Mouse (Mus musculus) gastrocnemius, adult 18-20 months (tissue): ENCODE data around the gene Gse1. TPM values are rescaled to one million over a fixed set of nuclear protein-coding genes. Genes with fewer than 3 reads are reported as not detected.

Source experiments
- DNase-seq: peaks from one replicate; pipeline ENCODE4 v3.0.0; 2021; ENCODE audit warnings: low spot score
- total RNA-seq, 2 experiments: library from RNA; stranded (reverse); gene quantifications; 2 replicates each; pipeline ENCODE4 v1.2.3; 2021

Gse1 gene
- total RNA-seq, 2 experiments from 2014 or later: 28.9 to 32.6 TPM

DNA sequence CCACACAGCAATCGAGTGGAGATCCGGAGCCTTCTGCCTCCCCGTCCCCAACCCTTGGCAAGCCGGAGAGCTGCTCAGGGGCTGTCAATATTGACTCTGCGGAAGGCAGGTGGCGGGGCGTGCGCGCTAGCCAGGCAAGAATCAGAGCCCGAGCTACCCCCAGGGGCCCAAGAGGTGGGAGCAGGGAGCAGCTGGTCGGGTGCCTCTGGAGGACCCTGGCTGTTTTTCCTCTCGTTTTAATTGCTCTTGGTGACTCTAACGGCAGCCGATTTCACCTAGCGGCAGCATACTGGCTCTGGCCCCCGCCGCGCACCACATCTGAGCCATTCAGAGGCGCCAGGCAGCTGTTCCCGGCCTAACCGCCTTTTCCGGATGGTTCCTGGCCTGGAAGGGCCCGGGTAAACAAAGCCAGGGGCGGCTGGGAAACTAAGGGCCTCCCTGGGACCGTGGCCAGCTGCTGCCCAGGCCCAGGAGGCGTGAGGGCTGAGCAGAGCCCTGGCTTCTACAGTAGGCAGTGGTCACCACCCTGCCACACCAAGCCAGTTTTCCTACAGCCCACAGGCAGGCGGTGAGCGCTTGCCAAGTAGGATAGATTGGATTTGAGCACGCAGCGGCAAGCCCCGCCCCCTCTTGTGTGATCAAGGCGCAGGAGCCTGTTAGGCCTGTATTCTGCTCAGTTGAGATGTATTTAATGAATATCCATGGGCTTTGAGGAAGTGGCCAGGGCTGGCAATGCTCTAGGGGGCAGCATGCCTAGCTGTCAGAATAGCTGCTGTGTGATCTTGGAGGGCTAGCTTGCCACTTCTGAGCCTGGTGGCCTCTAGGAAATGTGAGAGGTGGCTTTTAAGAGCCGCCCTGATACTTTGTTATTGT, 188.5 kb downstream of the Gse1 start:
- DNase-seq: peak; percentile 63

DNA sequence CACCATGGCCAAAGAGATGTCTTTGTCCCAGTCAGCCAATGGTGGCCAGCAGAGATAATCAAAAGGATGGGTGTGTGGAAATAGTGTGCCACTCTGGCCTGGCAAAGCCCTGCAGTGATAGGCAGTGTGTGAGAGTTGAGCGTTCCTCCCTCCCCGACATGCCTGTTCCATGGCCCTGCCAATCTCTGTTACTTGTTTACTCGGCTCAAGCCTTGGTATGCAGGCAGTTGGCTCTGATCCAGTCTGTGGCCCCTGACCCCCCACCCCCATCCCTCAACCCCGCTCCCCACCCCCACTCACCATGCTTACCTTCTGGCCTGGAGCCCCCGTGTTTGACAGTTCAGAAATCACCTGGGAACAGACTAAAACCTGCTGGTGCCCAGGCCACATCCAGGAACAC, 189.9 kb downstream of the Gse1 start:
- DNase-seq: no peak

DNA sequence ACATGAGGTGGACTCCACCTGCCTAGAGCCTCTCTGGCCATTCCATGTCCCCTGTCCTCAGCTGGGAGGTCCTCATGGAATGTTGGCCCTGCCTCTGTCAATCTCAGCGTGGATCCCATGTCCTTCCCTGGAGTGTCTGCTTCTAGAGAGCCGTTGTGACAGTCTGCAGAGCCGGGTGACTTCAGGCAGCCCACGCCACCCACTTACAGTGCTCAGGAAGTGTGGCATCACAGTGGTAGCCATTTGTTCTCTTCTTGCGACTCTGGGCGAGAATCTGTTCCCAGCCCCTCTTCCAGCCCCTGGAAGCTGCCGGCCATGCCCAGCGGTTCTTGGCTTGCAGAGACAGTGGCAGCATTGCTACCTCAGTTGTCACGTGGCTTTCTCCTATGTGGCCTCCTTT, 191.4 kb downstream of the Gse1 start:
- DNase-seq: no peak

DNA sequence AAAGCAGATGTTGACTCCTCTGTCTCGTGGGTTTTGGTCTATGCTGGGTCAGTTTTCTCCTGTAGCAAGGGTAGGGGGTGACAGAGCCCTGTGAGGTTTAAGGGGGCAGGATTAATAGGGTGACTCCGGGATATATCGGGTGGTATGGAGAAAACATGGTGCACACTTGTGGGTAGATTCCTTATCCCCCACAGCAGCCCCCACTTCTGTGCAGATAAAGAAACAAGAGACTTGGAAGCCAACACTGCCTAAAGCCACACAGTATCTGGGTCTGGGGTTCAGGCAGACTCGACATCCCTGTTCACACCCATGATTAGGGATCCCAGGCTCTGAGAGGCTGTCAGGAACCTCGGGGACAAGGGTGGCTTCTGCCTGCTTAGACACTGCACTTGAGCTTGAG, 192.0 kb downstream of the Gse1 start:
- no peak for DNase-seq

DNA sequence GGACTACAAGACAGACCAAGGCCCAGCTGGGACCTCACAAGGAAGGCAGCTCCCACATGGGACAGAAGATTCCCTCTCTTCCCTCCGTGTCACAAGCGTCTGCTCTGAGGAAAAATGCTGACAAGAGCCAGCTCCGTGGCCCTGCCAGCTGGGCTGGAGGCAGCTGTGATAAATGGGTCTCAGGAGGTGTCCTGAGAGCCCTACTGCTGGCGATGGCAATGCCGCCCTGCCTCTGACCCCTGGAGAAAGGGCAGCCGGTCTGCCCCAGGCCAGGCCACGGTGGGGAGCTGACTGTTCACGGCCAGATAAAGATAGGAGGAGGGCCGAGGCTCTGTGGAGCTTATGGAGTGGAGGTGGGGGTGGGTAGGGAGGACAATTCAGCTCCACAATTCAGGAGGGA, 193.4 kb downstream of the Gse1 start:
- DNase-seq: peak; percentile 79

DNA sequence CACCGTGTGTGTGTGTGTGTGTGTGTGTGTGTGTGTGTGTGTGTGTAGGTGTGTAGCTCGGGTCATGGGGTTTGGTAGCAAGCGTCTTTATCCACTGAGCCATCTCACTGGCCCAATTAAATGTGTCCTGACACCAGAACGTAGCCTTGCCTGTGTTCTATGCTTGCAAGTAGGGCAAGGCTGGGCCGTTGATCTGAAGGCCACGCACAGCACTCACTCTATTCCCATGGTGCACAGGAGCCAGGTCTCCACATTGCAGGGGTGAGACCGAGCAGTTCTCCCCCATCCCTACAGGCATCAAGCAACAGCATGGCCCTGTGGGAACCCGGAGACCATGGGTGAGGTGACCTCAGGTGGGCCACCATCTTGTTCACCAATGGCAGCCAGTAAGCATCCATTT, 194.0 kb downstream of the Gse1 start:
- no peak for DNase-seq

DNA sequence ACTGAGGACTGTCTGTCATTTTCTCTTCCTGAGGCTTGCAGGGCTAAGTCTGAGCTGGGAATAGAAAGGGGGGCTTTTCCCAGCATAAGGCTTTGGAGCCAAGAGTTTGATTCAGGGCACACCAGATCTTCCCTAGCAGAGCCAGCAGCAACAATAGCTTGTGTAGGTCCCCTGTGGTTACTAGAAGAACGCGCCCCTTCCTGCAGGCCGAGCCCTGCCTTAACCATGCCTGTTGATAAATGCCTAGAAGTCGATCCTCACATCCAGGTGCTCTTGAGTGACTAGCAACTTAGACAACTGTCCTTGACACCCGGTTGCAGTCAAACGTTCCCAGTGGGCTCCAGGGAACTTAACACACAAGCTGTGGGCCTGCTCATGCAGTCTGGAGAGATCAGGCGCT, 195.3 kb downstream of the Gse1 start:
- DNase-seq: no peak

DNA sequence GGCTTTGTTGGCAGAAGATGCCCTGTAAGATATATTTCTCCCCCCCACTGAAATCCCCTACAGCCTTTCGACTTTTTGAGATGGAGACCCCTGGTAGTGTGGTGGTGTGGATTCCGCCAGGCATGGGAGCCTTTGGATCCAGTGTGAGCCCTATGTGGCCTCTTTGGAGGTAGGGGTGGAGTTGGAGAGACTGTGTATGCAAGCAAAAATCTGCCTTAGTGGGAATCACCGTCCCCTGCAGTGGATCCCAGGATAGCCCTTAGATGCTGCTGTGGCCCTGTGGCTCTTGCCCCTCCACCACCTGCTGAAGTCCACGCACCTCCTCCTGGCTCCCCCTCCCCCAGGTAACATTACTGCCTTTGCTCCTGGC, 196.6 kb downstream of the Gse1 start:
- DNase-seq: no peak

DNA sequence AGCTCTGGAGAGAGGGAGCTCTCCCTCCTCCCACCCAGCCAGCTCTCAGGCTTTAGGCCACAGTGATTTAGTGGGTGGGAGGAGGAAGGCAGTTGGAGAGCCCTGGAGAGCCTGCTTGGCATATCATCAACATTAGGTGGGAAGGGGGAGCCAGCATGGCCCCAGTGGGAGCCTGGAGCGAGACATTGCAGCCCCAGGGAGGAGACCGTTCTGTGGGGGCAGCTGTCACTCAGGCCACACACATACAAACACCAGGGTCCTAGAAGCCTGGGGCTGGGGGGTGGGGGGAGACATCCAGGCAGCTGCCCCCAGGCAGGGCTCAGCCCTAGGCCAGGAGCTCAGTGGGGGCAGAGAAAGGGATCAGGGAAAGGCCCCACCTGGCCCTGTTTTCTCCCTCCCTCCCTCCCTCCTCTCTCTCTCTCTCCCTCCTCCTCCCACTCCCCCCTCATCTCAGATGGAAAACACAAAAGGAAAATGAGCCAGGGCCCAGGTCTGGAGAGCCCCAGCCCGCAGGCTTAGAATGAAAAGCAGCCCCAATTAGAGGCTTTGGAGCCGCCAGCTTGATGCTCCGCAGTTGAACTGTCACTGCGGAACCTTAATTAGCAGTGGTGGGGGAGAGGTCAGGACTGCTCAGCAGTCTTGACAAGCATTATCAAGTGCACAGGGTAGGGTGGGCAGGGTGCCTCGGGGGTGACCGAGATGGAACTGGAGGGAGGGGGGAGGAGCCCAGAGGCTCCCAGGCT, 197.1 kb downstream of the Gse1 start:
- no peak for DNase-seq

DNA sequence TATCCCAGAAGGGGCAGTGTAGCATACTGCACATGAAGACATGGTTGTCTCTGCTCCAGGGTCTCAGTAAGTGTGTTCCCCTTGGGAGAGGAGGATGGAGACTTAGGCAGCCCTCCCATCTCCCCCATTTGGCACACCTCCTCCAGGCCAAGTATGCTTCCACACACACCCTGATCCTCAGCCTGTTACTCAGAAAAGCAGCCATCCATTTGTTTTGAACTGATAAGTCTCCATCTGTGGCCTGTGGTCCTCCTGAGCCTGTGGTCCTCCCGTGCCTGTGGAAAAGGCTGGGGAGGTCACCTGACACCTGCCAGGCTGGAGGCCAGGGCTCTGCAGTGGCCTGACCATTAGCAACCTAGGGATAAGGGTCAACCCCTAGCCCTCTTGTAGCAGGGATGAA, 197.8 kb downstream of the Gse1 start:
- no peak for DNase-seq

DNA sequence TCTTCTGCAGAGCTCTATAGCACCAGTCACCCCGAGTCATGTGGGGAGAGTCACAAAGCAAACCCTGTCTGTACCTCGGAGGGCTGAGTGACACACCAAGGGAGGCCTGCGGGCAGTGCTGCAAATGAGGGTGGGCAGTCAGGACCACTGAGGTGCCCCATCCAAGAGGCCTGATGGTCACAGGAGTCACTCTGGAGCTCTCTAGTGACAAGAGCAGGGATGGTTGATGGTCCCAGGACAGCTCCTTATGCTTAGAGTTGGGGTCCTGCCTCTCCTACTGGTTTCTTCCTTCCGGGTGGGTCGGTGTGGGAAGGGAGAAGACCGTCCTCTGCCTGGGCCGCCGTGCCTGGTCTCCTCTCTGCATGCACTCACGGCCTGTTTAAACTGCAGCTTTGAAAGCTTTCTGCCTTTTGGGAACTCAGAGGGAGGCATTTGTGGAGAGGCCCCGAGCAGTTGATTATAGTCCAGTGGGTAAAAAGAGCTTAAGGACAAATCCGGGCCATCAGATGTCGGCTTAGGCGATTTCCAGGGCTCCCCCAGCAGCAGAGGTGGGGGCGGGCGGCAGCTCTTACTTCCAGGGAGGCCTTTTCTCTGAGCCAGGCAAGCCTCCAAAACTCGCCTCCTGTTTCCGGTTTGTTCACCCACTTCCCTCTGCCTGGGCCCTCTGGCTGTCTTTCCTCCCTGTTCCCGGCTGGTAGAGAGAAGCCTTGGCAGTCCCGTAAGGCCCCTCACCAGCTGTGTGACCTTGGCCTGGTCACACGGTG, 198.5 kb downstream of the Gse1 start:
- DNase-seq: peak; percentile 33

DNA sequence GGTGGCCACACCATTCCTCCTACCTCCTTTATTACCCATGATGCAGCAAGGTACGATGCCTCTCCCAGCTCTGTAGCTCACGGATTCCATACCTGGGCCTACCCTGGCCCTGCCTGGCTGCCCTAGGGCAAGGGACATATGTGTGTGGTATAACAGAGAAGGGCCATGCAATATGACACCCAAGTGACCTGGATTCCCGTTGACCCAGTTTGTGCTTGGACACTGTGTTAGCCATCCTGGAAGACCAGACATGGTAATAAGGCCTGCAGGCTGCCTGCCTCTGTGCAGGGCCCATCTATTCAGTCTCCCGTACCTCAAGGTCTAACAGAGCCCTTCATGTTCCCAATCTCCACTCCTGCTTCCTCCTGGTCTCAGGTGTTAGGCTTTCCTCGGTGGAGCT, 200.2 kb downstream of the Gse1 start:
- peak; percentile 48 for DNase-seq

DNA sequence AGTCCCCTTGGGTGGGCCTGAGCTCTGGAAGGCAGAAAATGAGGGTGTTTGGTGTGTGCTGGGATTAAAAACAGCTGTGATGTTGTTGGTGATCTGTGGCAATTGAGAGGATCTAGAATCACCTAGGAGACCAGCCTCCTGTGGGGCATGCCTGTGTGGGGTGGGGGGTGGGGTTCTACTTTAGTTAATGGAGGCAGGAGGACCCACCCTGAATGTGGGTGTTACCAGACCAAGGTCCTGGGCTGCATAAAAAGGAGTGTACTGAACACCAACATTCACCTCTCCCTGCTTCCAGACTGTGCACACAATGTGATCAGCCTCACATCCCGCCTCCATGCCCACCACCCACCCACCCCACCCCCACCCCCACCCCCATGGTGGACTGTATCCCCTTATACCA, 200.9 kb downstream of the Gse1 start:
- no peak for DNase-seq

DNA sequence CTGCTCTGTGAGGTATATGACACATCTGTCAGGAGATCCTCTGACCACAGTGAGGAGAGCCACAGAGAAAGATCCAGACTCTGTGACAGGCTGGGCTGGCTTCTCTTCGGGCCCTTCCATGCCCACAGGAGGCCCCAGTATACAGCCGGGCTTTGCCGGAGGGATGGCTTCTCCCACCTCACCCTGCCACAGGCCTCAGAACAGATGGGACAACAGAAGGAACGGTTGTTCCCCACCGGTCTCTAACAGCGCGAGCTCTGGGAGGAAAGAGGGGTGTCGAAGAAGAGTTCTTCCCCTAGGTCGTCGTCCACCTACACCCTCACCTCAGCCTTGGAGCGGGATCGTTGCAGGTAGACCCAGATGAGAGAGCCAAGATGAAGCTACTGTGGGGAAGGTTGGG, 202.8 kb downstream of the Gse1 start:
- no peak for DNase-seq

DNA sequence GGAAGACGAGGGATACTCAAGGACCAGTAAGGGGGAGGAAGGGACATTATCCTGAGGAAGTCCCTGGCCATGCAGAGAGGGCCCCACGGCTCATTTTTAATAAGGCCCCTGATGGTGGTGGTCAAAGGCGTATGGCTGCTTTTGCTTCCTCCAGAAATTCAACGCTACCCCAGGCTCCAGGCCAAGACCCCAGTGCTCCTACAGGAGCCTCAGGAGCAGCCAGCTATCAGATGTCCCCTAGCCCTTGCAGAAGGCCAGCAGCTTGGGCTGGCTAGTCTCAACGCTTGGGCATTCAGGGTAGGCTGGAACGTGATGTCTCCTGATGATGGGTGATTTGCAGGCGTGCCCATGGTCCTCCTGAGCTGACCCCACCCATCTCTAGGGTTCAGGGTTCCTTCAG, 204.2 kb downstream of the Gse1 start:
- no peak for DNase-seq

DNA sequence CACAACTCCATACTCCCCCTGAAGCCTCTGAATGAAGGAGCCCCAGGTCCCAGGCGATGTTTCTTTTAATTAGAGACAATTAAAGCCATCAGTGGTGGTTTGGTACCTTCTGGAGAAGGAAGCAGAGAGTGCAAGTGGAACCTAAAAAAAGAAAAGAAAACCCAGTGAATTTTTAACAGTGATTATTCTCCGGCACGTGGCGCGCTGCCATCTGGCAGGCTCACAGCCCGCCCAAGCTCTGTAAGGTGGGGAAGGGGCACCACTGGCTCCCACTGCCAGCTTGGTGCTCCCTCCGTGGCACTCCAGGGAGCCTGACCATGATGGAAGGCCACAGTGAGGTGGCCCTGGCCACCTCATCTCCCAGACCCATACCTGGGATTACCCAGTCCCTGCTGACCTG, 204.9 kb downstream of the Gse1 start:
- DNase-seq: no peak

DNA sequence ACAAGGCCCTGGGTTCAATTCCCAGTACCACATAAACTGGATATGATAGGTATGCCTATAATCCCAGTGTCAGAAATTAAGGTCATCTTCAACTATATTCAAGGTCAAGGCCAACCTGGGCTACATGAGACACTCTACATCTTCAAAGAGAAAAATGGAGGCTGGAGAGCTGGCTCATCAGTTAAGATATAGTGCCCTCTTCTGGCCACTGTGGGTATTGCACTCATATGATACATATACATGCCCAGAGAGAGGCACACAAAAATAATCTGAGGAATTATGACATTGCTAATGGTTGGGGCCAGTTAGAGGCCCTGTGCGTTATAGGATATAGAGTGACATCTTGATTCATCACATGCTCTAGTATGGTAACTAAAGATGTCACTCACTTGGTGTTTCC, 205.5 kb downstream of the Gse1 start:
- no peak for DNase-seq

DNA sequence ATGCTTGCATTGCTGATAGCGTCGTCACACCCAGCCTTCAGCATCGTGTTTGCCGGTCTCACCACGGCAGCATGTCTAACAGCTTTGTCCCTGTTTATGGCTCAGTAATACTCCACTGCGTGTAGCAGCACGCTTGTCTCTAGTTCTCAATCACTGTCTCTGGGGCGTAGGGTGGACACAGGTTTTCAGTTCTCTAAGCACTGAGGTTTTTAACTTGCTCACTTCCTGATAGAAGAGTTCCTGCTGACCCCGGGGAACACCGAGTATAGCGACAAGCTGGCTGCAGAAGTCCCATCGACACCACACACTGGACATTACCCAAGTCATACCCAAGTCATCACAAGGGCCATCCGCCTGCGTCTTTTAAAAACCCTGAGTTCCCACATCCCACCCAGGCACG, 207.5 kb downstream of the Gse1 start:
- no peak for DNase-seq

DNA sequence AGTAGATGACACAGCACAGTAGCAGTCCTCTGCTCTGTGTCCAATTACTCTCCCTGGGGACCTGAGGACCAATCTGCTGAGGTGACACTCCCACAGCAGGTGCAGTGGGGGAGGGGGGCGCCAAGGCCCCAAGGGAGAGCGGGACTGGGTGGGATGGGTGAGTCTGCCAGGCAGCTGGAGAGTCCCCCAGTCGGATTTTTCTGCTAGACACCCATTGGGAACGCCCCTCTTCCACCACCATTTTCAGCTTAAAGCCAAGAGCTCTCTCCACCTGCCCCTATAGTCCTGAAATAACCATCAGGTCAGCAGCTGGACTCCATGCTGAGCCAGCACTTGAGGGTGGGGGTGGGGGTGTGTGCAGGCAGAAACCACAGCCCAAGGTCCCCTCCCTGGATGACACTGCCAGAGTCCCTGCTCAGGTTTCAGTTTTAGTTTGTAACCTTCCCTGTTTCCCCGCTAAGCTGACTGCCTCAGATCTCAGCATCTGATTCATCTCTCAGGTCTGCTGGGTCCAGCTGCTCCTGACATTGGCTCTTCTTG, 208.3 kb downstream of the Gse1 start:
- peak; percentile 72 for DNase-seq

DNA sequence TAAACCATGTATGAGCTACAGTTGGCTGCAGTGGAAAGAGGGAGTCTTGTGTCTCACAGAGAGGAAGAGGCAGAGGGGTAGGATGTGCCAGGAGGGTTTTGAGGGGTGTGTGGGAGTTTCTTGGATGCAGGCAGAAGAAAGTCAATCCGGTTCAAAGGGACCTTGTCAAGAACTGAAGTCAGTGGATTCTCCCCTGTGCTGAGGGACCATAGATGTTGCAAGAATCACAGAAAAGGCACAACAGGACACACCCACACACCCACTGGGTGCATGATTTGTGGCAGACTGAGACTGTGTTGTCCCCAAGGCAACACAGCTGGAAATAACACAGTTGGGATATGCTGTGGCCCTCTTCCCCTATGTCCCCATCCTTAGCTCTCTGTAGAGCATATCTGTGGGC, 209.0 kb downstream of the Gse1 start:
- no peak for DNase-seq

DNA sequence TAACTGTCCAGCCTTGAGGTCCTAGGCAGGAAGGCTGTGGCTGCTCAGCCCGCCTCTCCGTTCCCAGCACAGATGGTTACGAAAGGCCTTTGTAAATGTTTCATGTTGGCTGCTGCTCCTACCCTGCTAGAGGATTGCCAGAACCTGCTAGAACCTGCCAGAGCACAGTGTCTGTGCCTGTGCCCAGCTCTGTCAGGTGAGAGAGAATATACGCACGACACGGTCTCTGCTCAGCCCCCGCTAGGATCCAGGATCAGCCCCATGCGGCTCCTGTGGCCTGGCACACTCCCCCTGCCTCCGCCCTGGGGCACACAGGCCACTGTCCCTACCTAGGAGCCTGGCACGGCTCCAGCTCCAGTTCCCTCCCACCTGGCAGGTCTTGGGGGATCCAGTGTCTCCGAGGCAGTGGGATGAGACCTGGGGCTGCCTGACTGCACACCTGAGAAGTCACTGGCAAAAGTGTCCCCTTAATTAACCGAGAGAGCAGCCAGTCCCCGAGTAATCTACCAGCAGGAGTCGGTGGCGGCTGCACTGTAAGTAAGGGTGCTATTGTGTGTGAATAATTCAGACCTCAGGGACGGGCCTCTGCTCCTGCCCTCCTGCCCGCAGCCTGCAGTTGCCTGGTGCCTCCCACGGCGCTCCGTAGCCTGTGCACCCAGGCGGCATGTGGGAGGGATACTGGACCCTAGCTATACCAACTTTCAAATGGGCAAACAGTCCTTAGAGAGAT, 209.6 kb downstream of the Gse1 start:
- DNase-seq: peak; percentile 61
